Mouse (Mus musculus) frontal cortex, postnatal 14 days (tissue): ENCODE data around the gene Rnf214.

Experiments
- DNase-seq, 2 experiments: peaks; one replicate each; pipeline ENCODE4 v3.0.0; 2022; ENCODE audit warnings: low spot score in 2 of 2

Rnf214 gene

DNA sequence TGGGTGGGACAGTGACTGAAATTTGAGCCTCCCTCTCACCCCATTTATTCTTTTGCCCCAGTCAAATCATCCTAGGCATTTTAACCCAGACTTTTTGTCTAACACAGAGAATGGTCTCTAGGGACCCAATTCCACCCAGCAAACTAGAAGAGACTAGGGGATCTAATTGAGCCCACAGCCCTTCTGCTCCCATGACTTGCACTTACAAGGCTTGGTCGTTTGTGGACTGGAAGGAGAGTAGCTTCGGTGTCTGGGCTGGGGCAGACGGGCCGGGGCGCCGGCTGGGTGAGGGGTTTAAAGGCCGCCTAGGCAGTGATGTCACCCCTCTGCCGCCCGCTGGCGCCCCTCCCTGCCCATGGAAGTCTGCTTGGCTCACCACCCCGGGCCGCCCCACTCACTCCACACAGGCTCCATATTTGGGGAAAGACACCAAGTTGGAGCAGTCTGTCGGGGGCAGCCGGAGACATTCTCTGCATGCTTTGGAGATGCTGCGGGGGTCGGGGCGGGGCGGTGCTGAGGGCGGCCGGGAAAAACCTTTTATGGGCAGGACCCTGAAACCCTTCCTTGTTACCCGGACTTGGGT is 29.0 kb upstream of the Rnf214 start, which contains the start of gene Tagln:
Gene Tagln, minus strand, starts transcription at position 431 of the 583 bp plus-strand sequence.
- no peak for DNase-seq

- no peak for DNase-seq
These were observed 26.1 kb upstream of the Rnf214 start for GRCm38 (mm10) chr9:45932571-45933415.

GRCm38 (mm10) chr9:45931958-45932357 is 25.2 kb upstream of the Rnf214 start:
- DNase-seq: no peak

DNA sequence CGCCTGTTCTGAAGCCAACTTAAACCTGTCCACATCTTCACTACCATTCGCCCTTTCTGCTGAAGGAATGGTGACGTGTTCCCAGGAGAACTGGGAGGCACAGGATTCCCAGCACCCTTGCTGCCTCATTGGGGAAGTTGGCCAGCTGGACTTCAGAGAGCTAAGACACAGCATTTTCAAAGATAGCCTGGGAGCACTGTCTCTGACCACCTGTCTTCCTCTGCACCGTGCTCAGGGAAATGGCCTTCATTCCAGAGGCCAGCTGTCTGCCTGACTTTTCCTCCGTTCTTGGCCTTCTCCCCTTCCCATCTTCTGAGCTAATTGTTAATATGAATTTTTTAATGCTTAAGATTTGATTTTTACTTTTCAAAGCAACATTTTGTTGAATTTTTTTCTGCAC is 22.6 kb upstream of the Rnf214 start:
- no peak for DNase-seq

- no peak for DNase-seq
These were observed 13.2 kb upstream of the Rnf214 start for GRCm38 (mm10) chr9:45919895-45920294.

- DNase-seq: peak; percentile 49 to 64
These were observed 10.6 kb upstream of the Rnf214 start for GRCm38 (mm10) chr9:45917041-45917934.

DNA sequence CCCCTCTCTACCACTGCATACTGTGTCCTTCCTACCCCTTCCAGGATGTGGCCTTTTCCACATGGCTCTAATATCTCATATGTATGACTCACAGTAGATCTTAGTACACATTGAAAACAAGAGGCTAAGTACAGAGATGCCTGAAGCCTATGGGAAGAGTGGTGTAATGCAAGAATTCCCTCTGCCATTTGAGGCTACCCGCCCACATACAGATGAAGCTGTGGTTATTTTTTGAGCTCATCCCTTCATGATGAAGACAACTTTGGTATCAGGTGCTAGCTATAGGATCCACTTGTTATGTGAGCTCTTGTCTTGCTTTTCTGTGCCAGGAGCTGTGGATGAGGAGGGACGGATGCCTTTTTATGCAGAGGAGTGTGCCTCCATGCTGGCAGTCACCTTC is 8.9 kb upstream of the Rnf214 start:
- no peak for DNase-seq

- peak in 1 of 2 experiments; percentile 38 for DNase-seq
These were observed 5.0 kb upstream of the Rnf214 start for GRCm38 (mm10) chr9:45911673-45912072.

DNA sequence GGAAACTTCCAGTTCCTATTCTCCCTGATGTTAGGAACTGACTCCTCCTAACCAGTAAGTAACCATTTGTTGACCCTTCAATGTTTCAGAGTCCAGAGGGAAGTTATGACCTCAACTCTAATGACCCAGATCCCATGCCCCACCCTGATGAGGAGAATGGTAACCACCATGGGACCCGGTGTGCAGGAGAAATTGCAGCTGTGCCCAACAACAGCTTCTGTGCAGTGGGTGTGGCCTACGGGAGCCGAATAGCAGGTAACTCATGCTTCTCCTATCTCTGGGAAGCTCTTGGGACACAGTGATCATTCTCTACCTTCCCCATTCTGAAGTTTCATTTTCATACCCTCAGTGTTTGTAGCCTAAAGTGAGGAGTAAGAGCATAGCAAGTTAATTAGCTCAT is 4.3 kb upstream of the Rnf214 start:
- DNase-seq: no peak

- peak in 1 of 2 experiments; percentile 22 for DNase-seq
These were observed 342 bp upstream of the Rnf214 start for GRCm38 (mm10) chr9:45907078-45907428.

DNA sequence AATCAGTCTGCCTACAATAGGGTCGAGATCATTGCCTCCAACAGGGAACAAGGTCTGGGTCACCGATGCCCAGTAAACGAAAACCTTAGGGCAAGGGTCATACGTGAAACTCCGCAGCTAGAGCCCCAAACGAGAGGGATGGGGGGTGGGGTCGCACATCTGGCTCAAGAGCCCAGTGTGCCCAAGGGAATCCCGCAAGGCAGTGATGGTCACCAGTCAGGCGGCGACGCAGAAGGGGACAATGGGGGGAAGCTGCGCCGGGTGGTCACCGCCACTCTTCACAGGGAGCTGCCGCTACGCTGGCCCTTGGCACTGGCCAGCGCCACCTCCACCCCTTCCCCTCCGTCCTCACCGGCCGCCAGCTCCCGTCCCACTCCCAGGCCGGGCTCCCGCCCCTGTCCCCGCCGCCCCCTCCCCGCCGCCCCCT is 887 bp downstream of the Rnf214 start:
- DNase-seq: peak in 1 of 2 experiments; percentile 27

- no peak for DNase-seq
These were observed 1.5 kb downstream of the Rnf214 start for GRCm38 (mm10) chr9:45905196-45905595.

- no peak for DNase-seq
These were observed 13.0 kb downstream of the Rnf214 start for GRCm38 (mm10) chr9:45893681-45894080.

DNA sequence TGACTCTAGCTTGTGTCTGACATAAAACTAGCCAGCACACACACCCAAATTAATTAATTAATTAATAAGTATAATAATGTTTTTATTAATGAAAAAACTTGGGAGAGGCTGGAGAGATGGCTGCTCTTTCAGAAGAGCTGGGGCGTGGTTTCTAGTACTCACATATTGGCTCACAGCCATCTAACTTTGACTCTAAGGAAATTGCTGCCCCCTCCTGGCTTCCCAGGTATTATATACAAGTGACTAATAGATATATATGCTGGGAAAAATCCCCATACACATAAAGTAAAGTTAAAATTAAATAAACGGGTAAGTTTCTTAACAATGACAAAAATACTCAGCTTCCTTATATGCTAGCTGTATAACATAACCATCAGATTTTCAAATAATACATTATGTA is 28.8 kb downstream of the Rnf214 start:
- DNase-seq: no peak

GRCm38 (mm10) chr9:45870265-45870664 is 36.4 kb downstream of the Rnf214 start:
- DNase-seq: no peak

DNA sequence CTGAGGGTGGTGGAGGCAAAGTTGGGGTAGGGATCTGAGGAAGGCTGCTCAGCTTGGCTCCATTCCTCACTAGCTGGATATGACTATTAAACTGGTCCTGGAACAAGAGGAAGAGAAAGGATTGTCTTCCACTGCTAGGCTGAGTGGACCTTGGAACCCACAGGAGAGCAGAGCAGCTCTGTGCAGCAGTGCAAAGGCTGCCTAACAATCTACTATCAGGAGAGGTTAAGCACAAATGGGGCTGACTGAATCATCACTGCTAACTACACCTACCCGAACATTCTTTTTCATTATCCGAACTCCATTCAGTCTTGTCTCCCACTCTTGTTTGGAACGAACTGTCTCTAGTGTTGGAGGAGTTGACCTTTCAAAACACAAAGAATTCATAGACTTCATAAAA is 37.5 kb downstream of the Rnf214 start:
- DNase-seq: no peak

DNA sequence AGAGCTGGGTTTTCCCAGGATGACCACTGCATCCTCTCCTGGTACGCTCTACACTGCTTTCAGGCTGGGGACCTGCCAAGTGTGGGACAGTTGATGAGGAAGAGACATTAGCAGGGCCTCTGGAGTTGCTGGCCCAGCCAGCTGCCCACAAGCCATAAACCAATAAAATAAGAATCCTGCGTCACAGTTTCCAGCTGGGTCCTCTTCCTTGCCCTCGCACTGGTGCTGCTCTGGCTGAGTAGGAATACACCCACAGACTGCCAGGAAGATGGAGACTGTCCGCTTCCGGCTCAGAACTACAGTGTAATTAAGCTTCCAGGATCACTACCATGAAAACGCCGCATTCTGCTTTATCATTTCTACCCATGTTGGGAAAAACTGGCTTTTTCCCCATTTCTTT is 44.9 kb downstream of the Rnf214 start:
- DNase-seq: no peak

DNA sequence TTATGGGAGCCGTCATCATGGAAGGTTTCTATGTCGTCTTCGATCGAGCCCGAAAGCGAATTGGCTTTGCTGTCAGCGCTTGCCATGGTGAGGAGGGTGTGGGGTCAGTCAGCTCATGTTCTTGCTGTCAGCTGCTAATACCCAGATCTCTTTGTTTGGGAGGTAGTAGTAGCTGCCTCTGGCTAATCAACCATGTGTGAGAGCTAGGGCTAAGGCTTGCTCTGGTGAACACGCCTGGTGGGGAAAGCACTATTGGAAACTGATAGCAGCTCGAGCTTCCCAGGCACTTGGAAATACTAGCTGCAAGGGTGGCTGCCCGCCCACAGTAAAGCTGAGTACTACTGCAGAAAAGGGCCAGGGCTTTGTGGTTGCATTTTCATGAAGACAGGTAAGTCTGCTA is 47.3 kb downstream of the Rnf214 start:
- DNase-seq: no peak

DNA sequence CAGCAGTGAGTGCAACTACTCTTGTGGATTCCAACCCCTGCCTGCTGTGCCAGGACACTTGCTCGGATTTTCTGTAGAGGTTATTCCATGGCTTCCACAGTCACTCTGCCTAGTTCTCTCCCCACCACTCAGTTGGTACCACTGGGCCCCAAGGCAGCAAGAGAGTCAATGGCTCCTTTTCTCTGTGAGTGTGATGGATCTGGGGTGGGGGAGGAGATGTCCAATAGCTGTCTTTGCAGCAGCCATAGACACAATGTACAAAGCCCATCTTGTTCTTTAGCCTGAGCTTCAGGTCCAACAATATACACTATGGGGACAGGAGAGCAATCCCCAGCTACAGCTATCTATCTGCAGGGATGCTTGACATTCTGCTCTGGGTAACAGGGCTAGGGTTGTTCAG is 52.6 kb downstream of the Rnf214 start:
- no peak for DNase-seq

- no peak for DNase-seq
These were observed 53.0 kb downstream of the Rnf214 start for GRCm38 (mm10) chr9:45853695-45854094.

DNA sequence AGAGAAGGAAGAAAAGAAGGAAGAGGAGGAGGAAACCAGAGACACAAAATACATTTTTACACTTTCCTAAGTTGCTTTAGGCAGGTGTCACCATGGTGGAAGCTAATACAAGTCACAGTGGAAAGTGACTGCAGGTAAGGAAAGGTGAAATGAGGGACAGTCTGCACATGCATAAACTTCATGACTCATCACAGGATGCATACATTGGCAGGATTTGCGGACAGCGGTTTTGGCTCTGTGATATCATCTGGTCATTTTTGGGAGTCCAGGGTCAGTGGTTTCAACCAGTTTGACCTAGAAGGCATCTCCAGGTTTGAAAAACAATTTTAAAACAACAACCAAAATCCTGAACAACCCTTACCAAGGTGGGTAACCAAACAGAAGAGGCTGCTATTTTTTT is 54.9 kb downstream of the Rnf214 start:
- no peak for DNase-seq

DNA sequence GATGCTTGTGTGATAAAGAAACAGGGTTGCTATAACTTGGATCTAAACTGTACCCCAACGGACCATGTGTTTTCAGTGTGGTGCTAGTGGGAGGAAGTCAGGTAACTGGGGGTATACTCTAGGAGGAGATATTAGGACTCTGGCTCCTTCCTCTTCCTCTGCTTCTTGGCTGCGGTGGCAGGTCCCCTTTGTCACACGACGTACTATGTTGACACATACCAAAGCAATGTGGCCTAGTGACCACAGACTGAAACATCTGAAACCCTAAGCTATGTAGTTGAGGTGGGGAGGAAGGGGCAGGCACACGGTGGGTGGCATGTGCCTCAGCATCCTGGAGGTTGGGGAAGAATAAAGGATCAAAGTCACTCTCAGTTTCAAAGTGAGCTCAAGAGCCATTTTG is 55.4 kb downstream of the Rnf214 start:
- DNase-seq: no peak
